Mouse (Mus musculus) bone marrow macrophage, adult 2 months (primary cell): Measurements from ENCODE around the gene Rnf215.

ENCODE experiments used
- CTCF ChIP-seq: IDR thresholded peaks from 2 replicates; pipeline ENCODE4 v1.5.1; 2012; ENCODE audit warnings: low read depth, mild to moderate bottlenecking, low read length, moderate library complexity
- POLR2A ChIP-seq: IDR thresholded peaks from 2 replicates; pipeline ENCODE4 v1.6.1; 2012; ENCODE audit warnings: mild to moderate bottlenecking, low read depth, low read length, borderline replicate concordance

DNA sequence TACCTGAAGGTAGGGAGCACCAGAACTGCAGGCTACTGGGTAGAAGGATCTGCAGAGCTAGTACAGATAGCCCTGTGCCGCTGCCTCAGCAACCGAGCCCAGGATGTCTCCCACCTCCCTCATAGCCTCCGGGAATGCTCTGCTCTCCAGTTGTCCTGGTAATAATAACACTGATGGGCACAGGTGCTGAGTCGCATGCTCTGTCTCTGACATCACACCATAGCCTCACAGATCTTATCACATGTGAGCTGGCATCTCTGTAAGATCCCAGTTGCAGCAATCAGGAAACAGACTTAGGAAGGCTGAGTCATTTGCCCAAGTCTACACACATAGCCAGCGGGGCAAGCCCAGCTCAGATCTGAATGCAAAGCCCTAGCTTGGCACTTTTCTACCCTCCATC lies 33.2 kb upstream of the Rnf215 start:
- TF ChIP-seq CTCF (no peak), POLR2A (no peak)
